Mouse (Mus musculus): ENCODE data around the gene Calm5.

GRCm38 (mm10) chr13:3825726-3826125 lies 28.2 kb upstream of the Calm5 start:
- TF ChIP-seq POLR2A (IDR thresholded peaks at IDR 0.05; ENCODE audit: control insufficient read depth, low read depth, low read length): no peak
- no peak for TF ChIP-seq CTCF (IDR thresholded peaks at IDR 0.05; ENCODE audit: control insufficient read depth, insufficient read depth, insufficient replicate concordance, low read depth, low read length)

Measured in testis, adult 2 months (tissue).